Mouse (Mus musculus) mouse embryonic stem cell (cell line): Measurements from ENCODE around the gene Odf2.

ENCODE experiments used
- in situ Hi-C, 2 experiments: fragments of 300-500 bp; cut with MboI; formaldehyde crosslinking; loops; 1 replicate in 1 of 2; 3 replicates in 1 of 2; pipeline ENCODE4 v1.14.3; 2019 to 2020; ENCODE audit warnings: low sequenced_read_pairs in 2 of 2, low pct_unique_long_range_greater_than_20kb in 1 of 2, mixed read lengths in 1 of 2; ENCODE audit not compliant: unreplicated experiment in 1 of 2

Odf2 gene

DNA sequence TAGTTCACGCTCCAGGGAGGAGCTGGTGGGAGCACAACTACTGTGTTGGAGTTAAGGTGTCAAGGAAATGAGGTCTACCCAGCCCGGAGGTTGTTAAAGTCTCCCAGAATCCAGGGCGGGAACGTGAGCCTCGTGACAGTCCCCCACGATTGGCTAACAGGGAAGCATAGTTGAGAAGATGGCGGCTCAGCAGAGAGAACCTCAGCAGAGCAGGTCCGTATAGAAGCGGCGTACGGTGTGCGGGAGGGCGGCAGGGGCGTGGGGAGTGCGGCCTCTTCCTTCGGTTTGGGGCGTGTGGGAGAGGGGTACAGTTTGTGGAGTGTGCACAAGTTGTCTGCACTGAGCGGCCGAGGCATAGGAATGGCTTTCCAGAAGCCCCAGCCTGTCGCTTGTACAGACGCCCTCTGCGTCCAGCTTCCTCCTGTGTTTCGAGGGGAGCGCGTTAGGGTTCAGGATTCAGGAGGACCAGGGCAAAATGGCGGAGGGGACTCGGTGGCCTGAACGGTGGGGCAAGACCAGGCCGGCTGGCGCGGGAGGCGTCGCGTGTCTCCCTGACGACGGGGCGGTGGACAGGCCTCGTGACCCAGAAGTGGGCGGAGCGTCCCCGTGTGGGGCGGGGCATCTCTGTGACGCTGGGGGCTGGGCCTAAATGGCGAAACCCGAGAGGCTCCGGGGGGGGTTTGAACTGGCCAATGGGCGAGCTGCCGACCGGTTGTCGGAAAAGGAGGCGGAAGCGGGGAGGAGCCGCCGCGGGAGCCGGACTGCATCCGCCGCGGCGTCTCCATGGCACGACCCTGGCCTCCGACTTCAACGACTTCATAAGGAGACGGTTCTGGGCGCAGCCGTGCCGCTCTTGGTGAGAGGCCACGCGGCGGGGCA lies at the start of gene Odf2:
Gene Odf2 (plus strand): TSS at position 156 of the 879 bp plus-strand sequence.
- in situ Hi-C loops = no loop called here

DNA sequence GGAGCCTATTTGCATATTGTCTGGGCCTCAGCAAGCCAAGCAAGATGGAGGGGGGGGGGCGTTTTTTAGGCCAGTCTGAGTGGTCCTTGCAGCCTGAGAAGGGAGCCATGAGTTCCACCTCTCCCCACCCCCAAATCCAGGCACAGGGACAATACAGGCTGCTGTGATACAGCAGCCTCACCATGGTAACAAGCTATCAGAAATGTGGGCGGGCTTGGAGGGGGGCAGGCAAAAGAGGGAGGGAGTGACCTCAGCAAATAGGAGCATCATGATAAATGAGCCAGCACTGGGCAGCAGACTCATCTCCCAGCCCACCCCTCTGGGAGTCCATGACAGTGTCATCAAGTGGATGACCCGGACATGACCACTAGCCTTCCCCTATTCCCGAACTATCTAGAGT lies 49.6 kb upstream of the Odf2 start:
- in situ Hi-C loops = no loop called here

DNA sequence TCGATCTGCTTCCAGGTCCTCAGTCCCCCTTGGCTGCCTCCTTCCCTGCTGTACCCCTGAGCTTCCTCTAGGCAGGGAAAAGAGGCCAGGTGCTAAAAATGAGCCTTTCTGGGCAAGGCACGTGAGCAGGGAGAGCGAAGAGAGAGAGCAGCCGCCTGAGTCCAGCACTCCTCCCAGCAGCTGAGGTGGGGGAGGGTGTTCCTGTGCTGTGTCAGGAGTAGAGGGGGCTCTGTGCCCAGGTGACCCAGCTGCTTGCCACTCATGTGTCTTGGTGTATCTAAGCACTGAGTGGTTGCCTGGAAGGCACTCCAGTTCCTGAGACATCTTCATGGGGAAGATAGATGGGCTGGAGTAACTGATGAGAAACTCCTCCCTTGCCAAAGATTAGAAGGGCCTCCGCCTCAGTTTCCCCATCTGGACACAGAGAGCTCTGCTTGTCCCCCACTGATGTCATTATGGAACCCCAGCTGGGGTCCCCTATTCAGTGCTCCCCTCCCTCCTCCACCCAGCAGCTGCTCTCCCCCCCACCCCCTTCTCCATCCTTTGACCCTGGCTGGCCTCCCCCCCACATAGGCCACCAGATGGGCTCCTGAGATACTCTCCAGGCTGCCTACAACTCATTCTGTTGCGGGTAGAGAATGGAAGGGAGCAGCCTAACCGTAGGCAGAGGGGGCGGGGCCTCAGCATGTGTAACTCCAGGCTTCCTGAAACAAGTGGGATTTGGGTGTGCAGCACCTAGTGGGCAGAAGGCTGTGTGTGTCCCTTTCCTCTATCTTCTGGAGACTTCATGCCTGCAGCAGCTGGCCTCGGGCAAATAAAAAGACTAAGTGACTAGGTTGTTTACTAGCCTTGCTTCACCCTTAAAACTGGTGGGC lies 45.6 kb upstream of the Odf2 start:
- in situ Hi-C loops = no loop called here

GRCm38 (mm10) chr2:29844115-29844514 lies 44.9 kb upstream of the Odf2 start:
- in situ Hi-C loops = no loop called here

- in situ Hi-C loops = no loop called here
Measured at GRCm38 (mm10) chr2:29844661-29845060, 44.4 kb upstream of the Odf2 start.

DNA sequence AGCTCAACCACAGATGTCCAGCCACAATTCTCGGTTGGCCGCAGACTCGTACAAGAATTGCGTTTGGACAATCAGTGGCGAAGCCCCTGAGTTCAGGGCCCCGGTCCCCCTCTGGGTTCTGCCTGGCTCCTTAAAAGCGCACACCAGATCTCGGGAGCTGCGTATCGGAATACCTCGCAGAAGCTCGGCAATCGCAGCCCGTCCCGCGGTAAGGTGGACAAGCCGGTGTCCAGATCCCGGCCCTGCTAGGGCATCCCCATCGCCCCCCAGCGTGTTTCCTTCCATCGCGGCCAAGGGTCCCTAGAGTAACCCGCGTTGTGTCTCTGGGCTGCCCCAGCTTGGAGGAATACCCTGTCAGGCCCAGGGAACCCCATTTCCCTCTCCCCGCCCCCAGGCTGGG lies 43.4 kb upstream of the Odf2 start:
- in situ Hi-C loops = no loop called here

DNA sequence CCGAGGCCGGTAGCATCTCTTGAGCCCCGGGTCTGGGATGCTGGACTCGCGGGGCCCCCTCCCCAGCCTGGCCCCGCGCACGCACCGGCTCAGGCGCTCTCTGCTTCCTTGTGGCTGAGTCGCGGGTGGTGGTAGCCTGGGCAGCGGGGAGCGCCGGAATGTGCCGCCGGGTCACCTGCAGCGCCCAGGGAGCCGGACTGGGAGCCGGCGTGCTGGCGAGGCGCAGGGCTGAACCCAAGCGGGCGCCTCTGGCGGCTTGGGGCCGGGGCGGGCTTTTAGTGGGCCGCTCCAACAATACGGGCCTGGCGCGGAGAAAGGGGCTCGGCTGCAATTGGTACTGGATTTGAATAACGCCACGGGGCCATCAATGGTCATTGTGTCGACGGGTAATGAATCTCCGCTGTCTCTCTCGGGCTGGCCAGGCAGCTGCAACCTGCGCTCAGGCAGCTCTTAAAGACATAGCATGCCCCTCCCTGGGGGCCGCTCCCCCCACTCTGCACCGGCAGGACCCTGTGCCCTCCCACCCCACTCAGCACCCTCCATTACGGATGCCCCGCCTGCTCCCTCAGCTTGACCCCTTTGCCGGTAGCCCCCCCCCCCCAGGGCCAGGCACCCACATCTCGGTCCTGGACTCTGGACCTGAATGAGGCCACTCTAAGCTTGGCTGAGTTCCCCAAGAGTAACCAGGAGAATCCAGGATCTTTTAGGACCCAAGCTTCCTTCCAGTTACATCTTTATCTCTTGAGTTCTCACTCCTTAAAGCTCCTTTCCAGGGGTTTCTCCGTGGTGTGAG lies 42.8 kb upstream of the Odf2 start:
- in situ Hi-C loops = no loop called here

GRCm38 (mm10) chr2:29846911-29847310 lies 42.1 kb upstream of the Odf2 start:
- in situ Hi-C loops = no loop called here

- in situ Hi-C loops = no loop called here
Measured at GRCm38 (mm10) chr2:29849041-29849440, 40.0 kb upstream of the Odf2 start.

DNA sequence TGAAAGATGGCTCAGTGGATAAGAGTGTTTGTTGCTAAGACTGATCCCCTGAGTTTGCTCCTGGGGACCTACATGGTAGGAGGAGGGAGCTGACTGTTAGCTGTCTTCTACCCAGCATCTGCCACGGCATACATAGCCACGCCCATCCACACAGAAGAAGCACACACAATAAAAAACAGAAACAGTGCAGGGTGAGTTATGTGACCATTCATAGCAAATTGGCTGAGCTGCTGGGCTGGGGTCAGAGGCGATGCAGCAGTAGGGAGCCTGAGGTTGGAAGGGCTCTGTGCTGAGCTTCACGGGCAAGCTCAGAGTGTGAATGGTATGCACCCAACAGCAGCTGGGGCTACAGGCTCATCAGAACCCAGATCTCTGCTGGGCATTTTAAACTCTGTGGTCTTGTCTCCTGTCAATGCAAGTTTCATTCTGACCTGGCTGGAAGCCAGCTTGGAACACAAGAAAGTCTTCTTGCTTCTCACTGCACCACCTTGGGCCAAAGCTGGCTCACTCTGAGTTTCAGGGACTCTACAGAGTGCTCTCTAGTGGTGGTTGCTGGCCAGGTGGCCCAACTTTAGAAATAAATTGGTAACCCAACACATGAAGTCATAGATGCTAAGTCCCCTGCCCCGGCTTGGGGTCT lies 39.1 kb upstream of the Odf2 start:
- in situ Hi-C loops = loop anchor here in 1 of 2 experiments (5.0 kb wide), 1 partner anchor 33 kb away; no protein-coding TSS in a partner anchor

GRCm38 (mm10) chr2:29852957-29853485 lies 36.0 kb upstream of the Odf2 start:
- in situ Hi-C loops = loop anchor here in 1 of 2 experiments (5.0 kb wide), 1 partner anchor 36 kb away; no protein-coding TSS in a partner anchor

DNA sequence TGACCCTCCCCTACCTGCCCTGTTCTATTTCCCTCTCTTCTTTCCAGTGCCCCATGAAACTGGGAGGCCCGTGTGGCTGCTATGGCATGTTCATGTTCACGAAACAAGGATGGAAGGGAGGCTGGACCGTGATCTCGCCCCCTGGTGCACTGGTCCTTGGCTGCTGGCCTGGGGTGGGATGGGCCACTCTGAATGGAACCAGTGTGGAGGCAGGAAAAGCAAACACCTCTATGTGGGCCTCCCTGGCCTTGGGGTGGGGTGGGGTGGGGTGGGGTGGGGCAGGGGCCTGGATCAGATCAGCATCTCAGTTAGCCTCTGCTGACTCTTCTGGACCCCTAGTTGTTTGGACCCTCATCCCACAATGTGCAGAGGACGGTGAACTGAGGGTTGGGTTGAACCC lies 35.3 kb upstream of the Odf2 start:
- in situ Hi-C loops = loop anchor here in 1 of 2 experiments (5.0 kb wide), 1 partner anchor 36 kb away; no protein-coding TSS in a partner anchor

GRCm38 (mm10) chr2:29855585-29856210 lies 33.3 kb upstream of the Odf2 start:
- in situ Hi-C loops = loop anchor here in 1 of 2 experiments (5.0 kb wide), 1 partner anchor 38 kb away; no protein-coding TSS in a partner anchor

GRCm38 (mm10) chr2:29856451-29857260 lies 32.4 kb upstream of the Odf2 start:
- in situ Hi-C loops = loop anchor here in 1 of 2 experiments (5.0 kb wide), 1 partner anchor 39 kb away; no protein-coding TSS in a partner anchor

GRCm38 (mm10) chr2:29857341-29857740 lies 31.7 kb upstream of the Odf2 start:
- in situ Hi-C loops = loop anchor here in 1 of 2 experiments (5.0 kb wide), 1 partner anchor 40 kb away; no protein-coding TSS in a partner anchor

DNA sequence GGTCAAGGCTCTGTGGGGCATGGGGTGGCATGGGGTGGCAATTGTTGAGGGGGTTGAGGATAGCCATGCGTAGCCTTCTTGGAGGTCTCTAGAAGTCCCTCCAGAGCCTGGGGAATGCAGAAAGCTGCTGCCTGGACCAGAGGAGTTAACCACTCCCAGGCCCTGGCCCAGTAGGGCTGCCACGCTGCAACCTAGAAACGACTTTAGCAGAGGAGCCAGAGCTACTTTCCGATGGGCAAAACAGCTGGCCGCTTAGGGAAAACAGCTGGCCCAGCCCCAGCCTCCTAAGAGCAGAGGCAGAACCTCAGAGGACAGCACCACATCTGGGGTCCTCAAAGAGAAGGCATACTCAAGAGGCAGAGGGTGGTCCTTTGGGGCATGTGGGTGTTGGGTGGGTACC lies 31.1 kb upstream of the Odf2 start:
- in situ Hi-C loops = loop anchor here in 1 of 2 experiments (5.0 kb wide), 1 partner anchor 41 kb away; no protein-coding TSS in a partner anchor
